Mouse (Mus musculus): ENCODE results near the gene Styx.
A peak's percentile ranks its signal among the peaks of the same experiment; 100 is the strongest.

DNA sequence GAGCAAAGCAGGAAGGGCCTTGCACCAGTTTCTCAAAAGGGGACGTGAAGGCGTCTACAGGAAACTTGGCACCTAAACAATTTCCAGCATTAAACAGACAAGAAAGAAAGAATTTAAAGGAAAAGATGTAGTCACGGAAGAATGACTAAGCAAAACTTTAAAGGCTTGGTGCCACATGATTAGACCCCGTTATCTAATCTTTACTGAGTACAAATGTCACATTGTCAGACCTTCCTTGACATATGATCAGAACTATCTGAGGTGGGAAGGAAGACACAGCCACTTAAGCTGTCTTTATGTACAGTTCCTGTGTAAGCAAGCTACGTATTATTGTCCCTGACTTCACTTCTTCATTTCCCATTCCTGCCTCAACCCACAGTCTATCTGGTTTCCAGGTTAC, 29.3 kb upstream of the Styx start:
- peak; percentile 82 for TF ChIP-seq GATA1 (IDR thresholded peaks at IDR 0.05; ENCODE audit: low read length)
- TF ChIP-seq TAL1 (IDR thresholded peaks at IDR 0.05; ENCODE audit: low read length) = peak; percentile 25; the same call in 1 of the 3 replicates
